Mouse (Mus musculus): ENCODE results near the gene Lsg1. TPM values are rescaled to one million over a fixed set of nuclear protein-coding genes. Genes with fewer than 3 reads are reported as not detected.

The Lsg1 gene
- polyA plus RNA-seq, 1 experiment from 2014 or later: 33.4 TPM

DNA sequence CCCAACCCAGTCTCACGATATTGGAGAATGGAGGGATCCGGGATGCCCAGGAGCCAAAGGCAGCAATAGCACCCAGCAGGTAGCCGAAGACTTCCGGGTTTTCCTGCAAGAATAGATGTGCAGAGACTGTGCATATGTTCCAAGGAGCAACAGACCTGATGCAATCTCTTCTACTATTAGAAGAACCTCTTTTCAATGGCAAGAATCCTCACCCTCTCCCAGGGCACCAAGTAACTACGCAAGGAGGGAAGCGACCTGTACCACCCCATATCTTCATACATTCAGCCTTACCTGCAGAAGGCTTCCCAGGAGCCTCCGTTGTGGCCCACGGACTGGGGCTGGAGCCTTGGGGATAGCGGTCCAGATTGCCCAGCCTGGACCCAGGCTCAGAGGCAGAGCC lies 44.0 kb downstream of the Lsg1 start:
- Histone ChIP-seq H3K4me2 (replicated peaks; ENCODE audit: low read depth) (no peak overlapping the region), H3K27ac (replicated peaks) (no peak overlapping the region), H3K9me3 (ENCODE audit: control insufficient read depth, low read length) (no peaks in the 10 kb centered on the region), H3K4me3 (ENCODE audit: low read depth, low read length) (no peak overlapping the region), H3K27me3 (ENCODE audit: control insufficient read depth, insufficient read depth, low read length) (no peaks in the 10 kb centered on the region), H3K36me3 (ENCODE audit: control insufficient read depth, insufficient read depth, low read length) (no peaks in the 10 kb centered on the region), H3K9ac (ENCODE audit: low read length) (no peak overlapping the region), H3K4me1 (replicated peaks; ENCODE audit: control insufficient read depth, insufficient read depth) (no peaks in the 10 kb centered on the region)
- no peak for DNase-seq (ENCODE audit: low spot score)
- ATAC-seq (ENCODE audit: low FRiP score, low TSS enrichment): no peak
- TF ChIP-seq CTCF (IDR thresholded peaks at IDR 0.05; ENCODE audit: low read depth): no peak
- no peak for TF ChIP-seq EP300 (optimal IDR thresholded peaks at IDR 0.05)
- WGBS: 88% methylated on average over 9 of the region's 9 CpGs

DNA sequence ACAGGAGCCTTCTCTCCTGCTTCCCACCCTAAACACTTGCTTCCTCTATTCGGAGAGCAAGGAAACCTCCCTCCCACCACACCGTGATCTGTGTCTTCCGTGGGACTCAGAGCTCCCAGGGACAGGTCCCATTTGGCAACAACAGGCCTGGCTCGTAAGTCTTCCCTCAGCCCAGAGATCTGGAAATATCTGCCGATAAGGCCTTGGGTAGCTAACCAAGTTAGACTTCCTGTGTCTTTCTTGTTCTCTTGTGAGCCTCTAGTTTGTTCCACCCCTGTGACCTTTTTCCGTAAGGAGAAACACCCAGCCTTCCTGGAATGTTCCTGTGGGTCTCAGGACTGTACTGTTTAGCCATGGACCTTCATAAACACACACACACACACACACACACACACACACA lies 44.6 kb downstream of the Lsg1 start:
- ATAC-seq (ENCODE audit: low FRiP score, low TSS enrichment) (no peak), DNase-seq (ENCODE audit: low spot score) (no peak)
- no peak overlapping the region for H3K27ac ChIP-seq (replicated peaks)
- H3K4me3 ChIP-seq (ENCODE audit: low read depth, low read length): no peak overlapping the region
- no peak overlapping the region for H3K4me2 ChIP-seq (replicated peaks; ENCODE audit: low read depth)
- H3K4me1 ChIP-seq (replicated peaks; ENCODE audit: control insufficient read depth, insufficient read depth): no peaks in the 10 kb centered on the region
- H3K9ac ChIP-seq (ENCODE audit: low read length): no peak overlapping the region
- H3K36me3 ChIP-seq (ENCODE audit: control insufficient read depth, insufficient read depth, low read length): no peaks in the 10 kb centered on the region
- no peaks in the 10 kb centered on the region for H3K27me3 ChIP-seq (ENCODE audit: control insufficient read depth, insufficient read depth, low read length)
- WGBS: 77% methylated on average over 6 of the region's 6 CpGs
- no peak for TF ChIP-seq CTCF (IDR thresholded peaks at IDR 0.05; ENCODE audit: low read depth)
- TF ChIP-seq EP300 (optimal IDR thresholded peaks at IDR 0.05): no peak
- H3K9me3 ChIP-seq (ENCODE audit: control insufficient read depth, low read length): no peaks in the 10 kb centered on the region

DNA sequence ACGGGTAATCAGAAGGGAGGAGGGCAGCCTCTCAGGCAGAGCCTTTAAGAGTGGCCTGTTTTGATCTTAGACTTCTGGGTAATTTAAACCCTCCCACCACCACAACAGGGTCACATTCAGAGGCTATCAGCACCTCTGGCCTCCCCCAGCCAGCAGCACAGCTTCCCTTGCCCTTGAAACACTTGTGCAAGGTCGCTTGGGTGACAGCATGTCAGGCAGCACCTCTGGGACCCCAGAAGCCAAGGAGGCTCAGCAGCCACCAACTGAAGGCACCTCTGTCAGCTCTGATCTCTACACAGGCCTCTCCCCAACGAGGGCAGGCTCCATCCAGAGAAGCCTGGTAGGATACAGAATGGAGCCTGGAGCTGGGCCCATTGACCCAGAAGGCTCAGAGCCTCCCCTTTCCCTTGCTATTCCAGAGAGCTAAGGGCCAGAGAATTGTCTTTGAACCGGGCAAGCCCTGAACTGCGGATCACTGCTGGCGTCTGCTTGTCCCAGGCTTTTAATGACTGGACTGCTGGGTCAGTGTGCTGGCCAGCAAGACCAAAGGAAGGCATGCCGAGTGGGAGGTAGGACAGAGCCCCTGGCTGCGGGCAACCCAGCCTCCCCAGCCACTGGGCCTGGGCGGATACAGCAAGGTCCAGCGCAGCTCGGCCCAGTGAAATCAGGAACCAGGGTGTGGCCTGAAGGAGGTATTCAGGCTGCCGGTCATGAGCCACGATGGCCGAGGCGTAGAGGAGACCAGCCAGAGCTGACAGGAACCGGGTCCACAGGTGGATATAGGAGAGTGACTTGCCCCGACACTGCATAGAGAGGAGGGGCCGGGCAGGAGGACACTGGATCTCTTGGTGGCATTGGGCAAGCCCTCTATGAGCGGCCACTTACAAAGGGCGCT lies 47.0 kb downstream of the Lsg1 start:
- no peak overlapping the region; the same call in 1 of the 2 replicates for H3K4me3 ChIP-seq (ENCODE audit: low read depth, low read length)
- no peak overlapping the region for H3K4me2 ChIP-seq (replicated peaks; ENCODE audit: low read depth)
- no peaks in the 10 kb centered on the region for H3K4me1 ChIP-seq (replicated peaks; ENCODE audit: control insufficient read depth, insufficient read depth)
- H3K27ac ChIP-seq (replicated peaks): no peak overlapping the region
- WGBS: 66% methylated on average over 20 of the region's 20 CpGs
- DNase-seq (ENCODE audit: low spot score) (peak; percentile 34), ATAC-seq (ENCODE audit: low FRiP score, low TSS enrichment) (peak; percentile 69)
- no peaks in the 10 kb centered on the region for H3K9me3 ChIP-seq (ENCODE audit: control insufficient read depth, low read length)
- TF ChIP-seq EP300 (optimal IDR thresholded peaks at IDR 0.05) (no peak), CTCF (IDR thresholded peaks at IDR 0.05; ENCODE audit: low read depth) (no peak)
- no peak overlapping the region for H3K9ac ChIP-seq (ENCODE audit: low read length)
- no peaks in the 10 kb centered on the region for H3K27me3 ChIP-seq (ENCODE audit: control insufficient read depth, insufficient read depth, low read length)
- H3K36me3 ChIP-seq (ENCODE audit: control insufficient read depth, insufficient read depth, low read length): no peaks in the 10 kb centered on the region

DNA sequence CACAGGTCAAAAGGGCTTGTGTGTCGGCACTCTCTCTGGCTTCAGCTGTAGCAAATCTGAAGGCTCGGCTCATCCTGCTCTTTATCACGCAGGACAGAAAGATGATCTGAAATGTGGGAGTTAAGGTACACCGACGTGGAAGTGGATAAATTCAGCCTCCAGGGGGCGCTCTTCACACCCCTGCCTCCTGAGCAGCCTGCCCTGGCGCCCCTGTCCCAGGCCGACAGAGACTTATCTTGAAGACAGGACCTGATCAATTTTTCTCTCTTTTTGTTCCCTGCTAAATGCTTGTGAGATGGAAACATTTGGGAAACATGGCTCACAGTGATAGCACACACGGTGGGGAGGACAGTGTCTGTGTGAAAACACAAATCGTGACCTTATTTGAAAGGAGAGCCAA lies 48.0 kb downstream of the Lsg1 start:
- no peaks in the 10 kb centered on the region for H3K4me1 ChIP-seq (replicated peaks; ENCODE audit: control insufficient read depth, insufficient read depth)
- DNase-seq (ENCODE audit: low spot score) (peak; percentile 62), ATAC-seq (ENCODE audit: low FRiP score, low TSS enrichment) (no peak)
- H3K4me3 ChIP-seq (ENCODE audit: low read depth, low read length): no peak overlapping the region
- H3K27ac ChIP-seq (replicated peaks): no peak overlapping the region
- TF ChIP-seq EP300 (optimal IDR thresholded peaks at IDR 0.05) (no peak), CTCF (IDR thresholded peaks at IDR 0.05; ENCODE audit: low read depth) (peak; percentile 85)
- no peak overlapping the region for H3K4me2 ChIP-seq (replicated peaks; ENCODE audit: low read depth)
- 26% methylated on average over 10 of the region's 10 CpGs for WGBS
- no peaks in the 10 kb centered on the region for H3K36me3 ChIP-seq (ENCODE audit: control insufficient read depth, insufficient read depth, low read length)
- no peak overlapping the region for H3K9ac ChIP-seq (ENCODE audit: low read length)
- H3K27me3 ChIP-seq (ENCODE audit: control insufficient read depth, insufficient read depth, low read length): no peaks in the 10 kb centered on the region
- H3K9me3 ChIP-seq (ENCODE audit: control insufficient read depth, low read length): no peaks in the 10 kb centered on the region

DNA sequence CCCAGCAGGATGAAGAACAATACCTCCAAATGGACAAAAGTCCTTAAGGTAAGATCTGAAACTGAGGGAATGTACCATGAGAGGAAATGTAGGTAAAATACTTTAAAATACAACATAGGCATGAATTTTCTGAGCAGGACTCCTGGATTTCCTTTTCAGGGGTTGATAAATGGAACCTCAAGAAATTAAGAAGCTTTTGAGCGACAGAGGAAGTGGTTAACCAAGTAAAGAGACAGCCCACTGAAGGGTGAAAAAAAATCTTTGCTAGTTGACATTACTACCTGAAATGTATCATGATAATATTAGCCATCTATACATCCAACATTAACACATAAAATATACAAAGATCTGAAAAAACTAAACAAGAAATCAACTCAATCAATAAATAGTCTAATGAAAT lies 52.3 kb downstream of the Lsg1 start:
- H3K27me3 ChIP-seq (ENCODE audit: control insufficient read depth, insufficient read depth, low read length): no peaks in the 10 kb centered on the region
- DNase-seq (ENCODE audit: low spot score) (no peak), ATAC-seq (ENCODE audit: low FRiP score, low TSS enrichment) (no peak)
- TF ChIP-seq CTCF (IDR thresholded peaks at IDR 0.05; ENCODE audit: low read depth) (no peak), EP300 (optimal IDR thresholded peaks at IDR 0.05) (no peak)
- no peaks in the 10 kb centered on the region for H3K9me3 ChIP-seq (ENCODE audit: control insufficient read depth, low read length)
- H3K9ac ChIP-seq (ENCODE audit: low read length): no peak overlapping the region
- H3K27ac ChIP-seq (replicated peaks): no peak overlapping the region
- no peak overlapping the region for H3K4me3 ChIP-seq (ENCODE audit: low read depth, low read length)
- H3K4me1 ChIP-seq (replicated peaks; ENCODE audit: control insufficient read depth, insufficient read depth): no peaks in the 10 kb centered on the region
- 87% methylated on average over 1 of the region's 1 CpGs for WGBS
- H3K4me2 ChIP-seq (replicated peaks; ENCODE audit: low read depth): no peak overlapping the region
- no peaks in the 10 kb centered on the region for H3K36me3 ChIP-seq (ENCODE audit: control insufficient read depth, insufficient read depth, low read length)

DNA sequence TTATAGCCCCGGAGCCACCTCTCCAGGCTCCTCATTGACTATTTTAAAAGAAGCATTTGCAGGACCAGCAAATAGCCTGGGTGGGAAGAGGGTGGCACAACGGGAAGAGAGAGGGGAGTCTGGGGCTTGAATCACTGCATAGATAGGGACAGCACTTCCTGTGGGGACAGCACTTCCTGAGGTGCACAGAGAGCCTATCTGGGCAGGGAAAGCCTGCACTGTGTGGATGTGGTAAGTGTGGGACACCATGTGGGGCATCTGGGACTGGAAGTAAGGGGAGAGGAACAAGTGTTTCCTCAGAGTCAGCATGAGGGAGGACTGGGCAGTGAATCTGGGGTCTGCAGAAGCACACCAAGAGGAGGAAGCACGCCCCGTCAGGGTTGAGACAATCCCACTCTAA lies 53.8 kb downstream of the Lsg1 start:
- no peaks in the 10 kb centered on the region for H3K4me1 ChIP-seq (replicated peaks; ENCODE audit: control insufficient read depth, insufficient read depth)
- no peaks in the 10 kb centered on the region for H3K9me3 ChIP-seq (ENCODE audit: control insufficient read depth, low read length)
- ATAC-seq (ENCODE audit: low FRiP score, low TSS enrichment) (no peak), DNase-seq (ENCODE audit: low spot score) (no peak)
- H3K36me3 ChIP-seq (ENCODE audit: control insufficient read depth, insufficient read depth, low read length): no peaks in the 10 kb centered on the region
- no peak for TF ChIP-seq EP300 (optimal IDR thresholded peaks at IDR 0.05)
- no peak for TF ChIP-seq CTCF (IDR thresholded peaks at IDR 0.05; ENCODE audit: low read depth)
- H3K4me2 ChIP-seq (replicated peaks; ENCODE audit: low read depth): no peak overlapping the region
- H3K4me3 ChIP-seq (ENCODE audit: low read depth, low read length): no peak overlapping the region
- 76% methylated on average over 4 of the region's 4 CpGs for WGBS
- H3K27ac ChIP-seq (replicated peaks): no peak overlapping the region
- H3K9ac ChIP-seq (ENCODE audit: low read length): no peak overlapping the region
- no peaks in the 10 kb centered on the region for H3K27me3 ChIP-seq (ENCODE audit: control insufficient read depth, insufficient read depth, low read length)

All from stomach, postnatal 0 days (tissue).